Mouse (Mus musculus) stomach, embryonic 16.5 days (tissue): ENCODE results near the gene Dnm3. TPM values are rescaled to one million over a fixed set of nuclear protein-coding genes. Genes with fewer than 3 reads are reported as not detected.

Source experiments
- ATAC-seq: fragments of 200-750 bp; cut with Nextera tagmentation; 2 replicates; pipeline ENCODE4 v1.8.0; 2017; ENCODE audit warnings: moderate number of reproducible peaks, moderate TSS enrichment; ENCODE audit not compliant: insufficient read depth, low FRiP score
- H3K27ac ChIP-seq: fragments of 300-500 bp; sonication (generic); 2 replicates; pipeline ENCODE4 v1.5.1; 2014; ENCODE audit warnings: low read length
- H3K27me3 ChIP-seq: fragments of 300-500 bp; sonication (generic); 2 replicates; pipeline ENCODE4 v1.6.1; 2014; ENCODE audit warnings: low read length, control low read depth, mixed read lengths; ENCODE audit not compliant: control insufficient read depth, insufficient read depth
- H3K36me3 ChIP-seq: fragments of 300-500 bp; sonication (generic); 2 replicates; pipeline ENCODE4 v1.6.1; 2014; ENCODE audit warnings: low read length; ENCODE audit not compliant: control insufficient read depth, insufficient read depth
- H3K4me1 ChIP-seq: fragments of 300-500 bp; sonication (generic); 2 replicates; pipeline ENCODE4 v1.6.1; 2014; ENCODE audit warnings: low read length, control low read depth, mixed read lengths; ENCODE audit not compliant: control insufficient read depth, insufficient read depth
- H3K4me2 ChIP-seq: fragments of 300-500 bp; sonication (generic); 2 replicates; pipeline ENCODE4 v1.6.1; 2014; ENCODE audit warnings: low read depth, low read length, mixed read lengths
- H3K4me3 ChIP-seq: fragments of 300-500 bp; sonication (generic); replicated peaks from 2 replicates; pipeline ENCODE4 v1.5.1; 2014; ENCODE audit warnings: mild to moderate bottlenecking, low read length
- H3K9ac ChIP-seq: fragments of 300-500 bp; sonication (generic); 2 replicates; pipeline ENCODE4 v1.6.1; 2014; ENCODE audit warnings: low read length
- H3K9me3 ChIP-seq: fragments of 300-500 bp; sonication (generic); replicated peaks from 2 replicates; pipeline ENCODE4 v1.6.1; 2016; ENCODE audit warnings: low read length, control low read depth; ENCODE audit not compliant: control insufficient read depth
- whole genome bisulfite sequencing: fragments of 180-500 bp; shearing (Covaris S2); extraction: QIAGEN DNeasy Blood & Tissue Kit; methylation state at CpG from one replicate; pipeline ENCODE4 v1.1.7; 2014; 5-methylcytosine and 5-hydroxymethylcytosine counted together
- polyA plus RNA-seq: library from polyadenylated mRNA; unstranded; fragments of >200 nt; fragmentation: Nextera tagmentation; extraction: Ambion mirVana; gene quantifications from 2 replicates; pipeline ENCODE4 v1.2.1, GENCODE M21; 2015

Dnm3 gene
- polyA plus RNA-seq, 1 experiment from 2014 or later = 6.4 TPM

DNA sequence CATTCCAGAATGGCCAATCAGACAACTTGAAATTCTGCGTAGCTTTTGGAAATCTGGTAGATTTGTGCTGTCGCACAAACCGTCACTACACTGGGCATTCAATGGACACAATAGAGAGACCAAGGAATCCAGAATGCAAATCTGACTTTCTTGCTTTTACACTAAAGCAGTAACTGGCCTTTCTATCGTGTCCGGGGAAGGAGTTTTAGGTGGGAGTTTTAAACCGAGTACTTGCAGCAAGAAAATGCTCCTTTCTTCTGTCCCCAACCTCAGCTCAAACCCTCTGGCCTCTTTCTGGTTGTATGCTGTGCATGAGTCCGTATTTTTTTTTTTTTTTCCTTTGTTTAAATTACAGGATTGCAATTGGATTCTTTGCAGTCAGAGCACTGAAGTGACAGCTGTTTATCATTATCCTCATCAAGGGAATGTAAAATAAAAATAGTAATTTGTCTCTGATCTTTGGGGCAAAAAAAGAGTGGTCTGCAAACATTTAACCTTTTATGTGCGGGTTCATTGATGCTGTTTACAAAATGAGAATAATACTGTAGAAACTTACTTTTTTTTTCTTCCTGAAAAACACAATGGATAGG, 454.1 kb downstream of the Dnm3 start:
- Histone ChIP-seq H3K36me3 (no peaks in the 10 kb centered on the region), H3K9ac (no peak overlapping the region), H3K9me3 (no peaks in the 10 kb centered on the region), H3K4me2 (no peak overlapping the region), H3K27me3 (no peaks in the 10 kb centered on the region), H3K4me3 (no peak overlapping the region), H3K27ac (0 out of 2 replicates have a peak overlapping the region, but pooled peaks have one; percentile 33), H3K4me1 (no peaks in the 10 kb centered on the region)
- 48% methylated on average over 8 of the region's 8 CpGs for WGBS
- ATAC-seq = no peak

DNA sequence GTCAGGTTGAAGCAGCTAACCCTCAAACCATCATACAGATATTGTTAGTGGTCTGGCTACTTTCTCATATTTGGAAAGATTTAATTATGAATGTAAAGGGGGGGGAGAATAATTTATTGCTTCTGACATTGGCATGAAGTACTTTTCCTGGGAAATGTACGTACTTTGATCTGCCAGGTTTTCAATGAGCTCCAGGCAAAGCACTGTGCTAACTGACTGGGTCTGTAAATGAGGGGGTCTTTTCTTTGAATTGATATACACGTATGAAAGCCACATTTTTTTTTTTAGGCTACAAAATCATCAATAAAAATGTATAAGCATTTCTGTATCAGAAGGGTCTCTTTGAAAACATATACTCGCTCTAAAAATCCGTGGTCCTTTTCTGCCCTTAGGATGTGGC, 457.1 kb downstream of the Dnm3 start:
- H3K36me3 ChIP-seq = no peaks in the 10 kb centered on the region
- WGBS = 57% methylated on average over 4 of the region's 4 CpGs
- H3K4me2 ChIP-seq = no peak overlapping the region
- H3K4me3 ChIP-seq = no peak overlapping the region
- H3K9me3 ChIP-seq = no peaks in the 10 kb centered on the region
- no peak overlapping the region for H3K9ac ChIP-seq
- no peaks in the 10 kb centered on the region for H3K27me3 ChIP-seq
- H3K4me1 ChIP-seq = peaks cover 17% of the 10 kb centered on the region
- H3K27ac ChIP-seq = peak overlapping the region; percentile 76
- ATAC-seq = no peak

DNA sequence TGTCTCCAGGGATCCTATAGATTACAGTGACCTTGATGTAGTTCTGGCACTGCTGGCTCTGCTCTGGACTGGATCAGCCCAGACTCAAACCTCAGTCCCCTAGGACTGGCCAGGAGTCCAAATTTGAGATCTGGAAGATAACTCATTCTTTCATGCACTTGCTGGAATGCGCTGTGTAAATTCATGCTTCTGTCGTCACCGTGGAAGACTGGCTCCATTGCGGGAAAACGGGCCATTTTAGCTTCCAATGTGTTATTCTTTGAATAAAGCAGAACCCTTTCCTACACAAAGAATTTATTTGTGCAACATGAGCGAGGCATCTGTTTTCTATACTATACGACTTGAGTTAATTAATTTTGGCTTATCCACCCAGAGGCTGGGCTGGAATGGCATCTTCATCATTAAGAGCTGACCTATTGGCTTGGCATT, 457.5 kb downstream of the Dnm3 start:
- Histone ChIP-seq H3K9me3 (no peaks in the 10 kb centered on the region), H3K4me3 (no peak overlapping the region), H3K27me3 (no peaks in the 10 kb centered on the region), H3K27ac (peak overlapping the region; percentile 47; the same call in 1 of the 2 replicates), H3K4me1 (peaks cover 20% of the 10 kb centered on the region), H3K36me3 (no peaks in the 10 kb centered on the region), H3K4me2 (no peak overlapping the region), H3K9ac (no peak overlapping the region)
- peak; percentile 63; the same call in 1 of the 2 replicates for ATAC-seq
- WGBS = 48% methylated on average over 7 of the region's 7 CpGs

GRCm38 (mm10) chr1:162018601-162018977, 459.2 kb downstream of the Dnm3 start:
- H3K4me1 ChIP-seq = peaks cover 31% of the 10 kb centered on the region
- H3K27me3 ChIP-seq = no peaks in the 10 kb centered on the region
- H3K36me3 ChIP-seq = no peaks in the 10 kb centered on the region
- no peak overlapping the region for H3K9ac ChIP-seq
- WGBS = 46% methylated on average over 6 of the region's 6 CpGs
- peak overlapping the region; percentile 58 for H3K27ac ChIP-seq
- ATAC-seq = no peak
- H3K4me3 ChIP-seq = no peak overlapping the region
- H3K9me3 ChIP-seq = no peaks in the 10 kb centered on the region
- H3K4me2 ChIP-seq = no peak overlapping the region

GRCm38 (mm10) chr1:162017975-162018600, 459.7 kb downstream of the Dnm3 start:
- H3K27ac ChIP-seq = peak overlapping the region; percentile 82
- H3K4me3 ChIP-seq = no peak overlapping the region
- H3K27me3 ChIP-seq = no peaks in the 10 kb centered on the region
- ATAC-seq = no peak
- no peaks in the 10 kb centered on the region for H3K9me3 ChIP-seq
- peaks cover 31% of the 10 kb centered on the region for H3K4me1 ChIP-seq
- H3K4me2 ChIP-seq = no peak overlapping the region; the same call in 1 of the 2 replicates
- WGBS = 26% methylated on average over 13 of the region's 13 CpGs
- 0 out of 2 replicates have a peak overlapping the region, but pooled peaks have one; percentile 17 for H3K9ac ChIP-seq
- no peaks in the 10 kb centered on the region for H3K36me3 ChIP-seq

DNA sequence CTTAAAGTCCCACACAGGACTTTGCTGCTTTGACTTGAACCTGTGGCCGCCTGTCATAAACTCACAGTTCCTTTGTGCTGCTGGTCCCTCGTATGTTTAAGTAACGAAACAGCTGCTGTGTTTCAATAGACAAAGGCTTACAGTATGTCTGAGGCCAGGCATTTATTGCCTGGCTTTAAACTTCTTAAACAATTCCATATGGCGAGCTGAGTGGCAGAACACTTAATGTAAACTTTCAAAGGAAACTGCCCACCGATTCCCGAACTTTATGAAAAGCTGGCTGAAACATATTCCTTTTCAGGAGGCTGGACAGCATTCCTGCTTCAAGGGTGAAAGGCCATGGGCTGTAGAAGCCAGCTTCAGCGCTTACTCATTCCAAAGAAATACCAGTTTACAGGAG, 460.9 kb downstream of the Dnm3 start:
- no peak overlapping the region; the same call in 1 of the 2 replicates for H3K9ac ChIP-seq
- peak overlapping the region; percentile 21; the same call in 1 of the 2 replicates for H3K4me2 ChIP-seq
- peaks cover 31% of the 10 kb centered on the region for H3K4me1 ChIP-seq
- H3K27me3 ChIP-seq = no peaks in the 10 kb centered on the region
- peak overlapping the region; percentile 82 for H3K27ac ChIP-seq
- no peaks in the 10 kb centered on the region for H3K9me3 ChIP-seq
- 19% methylated on average over 7 of the region's 7 CpGs for WGBS
- no peak overlapping the region for H3K4me3 ChIP-seq
- no peaks in the 10 kb centered on the region for H3K36me3 ChIP-seq
- ATAC-seq = 0 out of 2 replicates have a peak, but pooled peaks have one; percentile 62

GRCm38 (mm10) chr1:162015247-162015862, 462.5 kb downstream of the Dnm3 start:
- peak overlapping the region; percentile 82 for H3K27ac ChIP-seq

DNA sequence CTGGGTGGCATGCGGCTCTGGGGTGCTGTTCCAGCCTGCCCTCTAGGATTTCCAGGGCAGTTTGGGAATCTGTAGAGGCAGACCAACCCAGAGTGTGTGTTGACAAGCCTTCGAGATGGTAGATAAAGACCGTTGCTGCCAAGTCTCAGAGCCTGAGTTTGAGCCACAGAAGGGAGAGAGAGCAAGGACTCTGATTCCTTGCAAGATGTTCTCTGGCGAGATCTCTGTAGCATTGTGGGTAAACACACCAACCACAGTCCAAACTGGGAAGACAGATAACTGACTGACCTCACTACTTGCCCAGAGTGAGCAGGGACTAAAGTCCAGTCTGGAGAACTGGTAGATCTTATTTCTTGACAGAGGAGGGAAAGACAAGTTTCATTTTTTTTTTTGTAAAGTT, 464.3 kb downstream of the Dnm3 start:
- no peak overlapping the region for H3K9ac ChIP-seq
- no peak overlapping the region for H3K4me2 ChIP-seq
- no peaks in the 10 kb centered on the region for H3K9me3 ChIP-seq
- H3K36me3 ChIP-seq = no peaks in the 10 kb centered on the region
- no peak overlapping the region for H3K27ac ChIP-seq
- no peaks in the 10 kb centered on the region for H3K27me3 ChIP-seq
- no peak overlapping the region for H3K4me3 ChIP-seq
- peaks cover 35% of the 10 kb centered on the region for H3K4me1 ChIP-seq
- 58% methylated on average over 4 of the region's 4 CpGs for whole genome bisulfite sequencing
- no peak for ATAC-seq

More at GRCm38 (mm10) chr1:162015247-162015862, 462.5 kb downstream of the Dnm3 start:
- H3K36me3 ChIP-seq = no peaks in the 10 kb centered on the region
- ATAC-seq = peak; percentile 24; the same call in 1 of the 2 replicates
- H3K4me1 ChIP-seq = peaks cover 31% of the 10 kb centered on the region
- no peak overlapping the region for H3K4me2 ChIP-seq
- H3K4me3 ChIP-seq = no peak overlapping the region
- no peaks in the 10 kb centered on the region for H3K27me3 ChIP-seq
- WGBS = 31% methylated on average over 8 of the region's 8 CpGs
- H3K9me3 ChIP-seq = no peaks in the 10 kb centered on the region
- H3K9ac ChIP-seq = 0 out of 2 replicates have a peak overlapping the region, but pooled peaks have one; percentile 5
